Mouse (Mus musculus) midbrain, embryonic 11.5 days (tissue): ENCODE data around the gene Sp6. TPM values are rescaled to one million over a fixed set of nuclear protein-coding genes. Genes with fewer than 3 reads are reported as not detected.

Experiments
- ATAC-seq: fragments of 200-750 bp; cut with Nextera tagmentation; 2 replicates; pipeline ENCODE4 v1.8.0; 2017; ENCODE audit warnings: moderate TSS enrichment, moderate library complexity; ENCODE audit not compliant: low FRiP score
- DNase-seq: peaks from one replicate; pipeline ENCODE4 v3.0.0; 2015; ENCODE audit warnings: low spot score; ENCODE audit errors: missing footprints
- H3K27ac ChIP-seq: fragments of 300-500 bp; sonication (generic); 2 replicates; pipeline ENCODE4 v1.5.1; 2014; ENCODE audit warnings: low read depth, low read length
- H3K27me3 ChIP-seq: fragments of 300-500 bp; sonication (generic); 2 replicates; pipeline ENCODE4 v1.6.1; 2014; ENCODE audit warnings: mild to moderate bottlenecking, low read length, moderate library complexity, mixed read lengths; ENCODE audit not compliant: control insufficient read depth, insufficient read depth
- H3K36me3 ChIP-seq: fragments of 300-500 bp; sonication (generic); 2 replicates; pipeline ENCODE4 v1.6.1; 2014; ENCODE audit warnings: mild to moderate bottlenecking, low read length, moderate library complexity, mixed read lengths; ENCODE audit not compliant: control insufficient read depth, insufficient read depth
- H3K4me1 ChIP-seq: fragments of 300-500 bp; sonication (generic); 2 replicates; pipeline ENCODE4 v1.6.1; 2014; ENCODE audit warnings: low read length; ENCODE audit not compliant: control insufficient read depth, insufficient read depth
- H3K4me2 ChIP-seq: fragments of 300-500 bp; sonication (generic); 2 replicates; pipeline ENCODE4 v1.6.1; 2014; ENCODE audit warnings: mild to moderate bottlenecking, moderate library complexity
- H3K4me3 ChIP-seq: fragments of 300-500 bp; sonication (generic); 2 replicates; pipeline ENCODE4 v1.5.1; 2014; ENCODE audit warnings: low read depth, low read length
- H3K9ac ChIP-seq: fragments of 300-500 bp; sonication (generic); 2 replicates; pipeline ENCODE4 v1.6.1; 2014; ENCODE audit warnings: low read length
- H3K9me3 ChIP-seq: fragments of 300-500 bp; sonication (generic); 2 replicates; pipeline ENCODE4 v1.6.1; 2016; ENCODE audit warnings: low read length; ENCODE audit not compliant: control insufficient read depth
- WGBS: fragments of 180-500 bp; shearing (Covaris S2); extraction: QIAGEN DNeasy Blood & Tissue Kit; methylation state at CpG from one replicate; pipeline ENCODE4 v1.1.7; 2014; 5-methylcytosine and 5-hydroxymethylcytosine counted together
- polyA plus RNA-seq: library from polyadenylated mRNA; unstranded; fragments of >200 nt; fragmentation: Nextera tagmentation; extraction: Ambion mirVana; gene quantifications from 2 replicates; pipeline ENCODE4 v1.2.1, GENCODE M21; 2014

Gene Sp6
- polyA plus RNA-seq, 1 experiment from 2014 or later, result not detected

DNA sequence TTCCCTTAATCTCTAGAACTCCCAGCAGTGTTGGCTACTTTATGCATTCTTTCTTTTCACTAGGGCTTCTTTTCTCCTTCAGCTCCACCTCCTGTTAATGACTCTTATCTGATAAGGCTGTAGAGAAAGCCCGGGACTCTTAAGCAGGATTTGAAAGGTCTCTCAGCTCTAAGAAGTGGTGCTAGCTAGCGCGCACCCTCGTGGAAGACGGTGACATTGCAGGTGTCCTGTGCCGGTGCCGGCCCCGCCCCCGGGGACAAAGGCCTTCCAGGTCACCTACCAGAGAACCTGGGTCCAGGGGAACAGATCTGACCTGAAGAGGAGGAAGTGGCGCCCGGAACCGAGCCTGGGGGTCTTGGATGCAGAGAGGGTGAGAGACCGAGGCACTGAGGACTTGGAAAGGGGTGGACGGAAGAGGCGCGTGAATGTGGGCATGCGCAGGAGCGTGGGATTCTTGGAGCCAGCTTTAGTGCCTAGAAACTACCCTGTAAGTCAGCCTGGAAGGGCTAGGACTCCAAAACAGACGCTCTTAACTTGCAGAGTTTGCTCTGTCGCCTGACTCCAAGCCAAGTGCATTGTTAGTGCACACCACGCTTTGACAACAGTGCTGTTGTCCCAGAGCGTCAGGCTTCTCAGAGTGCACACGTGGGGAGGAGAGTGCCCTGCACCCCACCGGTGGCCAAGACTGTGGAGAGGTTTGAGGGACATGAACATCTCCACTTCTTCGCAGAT lies 16.7 kb downstream of the Sp6 start, which contains the start of gene Scrn2:
Gene Scrn2 (plus strand): TSS at position 253 of the 732 bp plus-strand sequence.
- Histone ChIP-seq H3K27me3 (peaks cover 2% of the 10 kb centered on the region), H3K4me2 (peak within 1 kb of the TSS; percentile 68), H3K4me1 (peaks cover 19% of the 10 kb centered on the region), H3K4me3 (peak within 1 kb of the TSS; percentile 61), H3K9ac (peak within 1 kb of the TSS; percentile 86), H3K9me3 (no peaks in the 10 kb centered on the region), H3K36me3 (no peaks in the 10 kb centered on the region), H3K27ac (peak within 1 kb of the TSS; percentile 40; the same call in 1 of the 2 replicates)
- ATAC-seq, result peak; percentile 69; the same call in 1 of the 2 replicates
- DNase-seq, result peak; percentile 99
- WGBS, result 2% methylated on average over 25 of the region's 25 CpGs

GRCm38 (mm10) chr11:97030426-97030825 lies 17.2 kb downstream of the Sp6 start:
- H3K4me1 ChIP-seq, result peaks cover 13% of the 10 kb centered on the region
- no peaks in the 10 kb centered on the region for H3K27me3 ChIP-seq
- H3K27ac ChIP-seq, result no peak overlapping the region
- peak overlapping the region; percentile 86 for H3K9ac ChIP-seq
- H3K4me3 ChIP-seq, result peak overlapping the region; percentile 61
- no peaks in the 10 kb centered on the region for H3K9me3 ChIP-seq
- WGBS, result 21% methylated on average over 15 of the region's 15 CpGs
- DNase-seq (no peak), ATAC-seq (no peak)
- peak overlapping the region; percentile 68 for H3K4me2 ChIP-seq
- no peaks in the 10 kb centered on the region for H3K36me3 ChIP-seq

DNA sequence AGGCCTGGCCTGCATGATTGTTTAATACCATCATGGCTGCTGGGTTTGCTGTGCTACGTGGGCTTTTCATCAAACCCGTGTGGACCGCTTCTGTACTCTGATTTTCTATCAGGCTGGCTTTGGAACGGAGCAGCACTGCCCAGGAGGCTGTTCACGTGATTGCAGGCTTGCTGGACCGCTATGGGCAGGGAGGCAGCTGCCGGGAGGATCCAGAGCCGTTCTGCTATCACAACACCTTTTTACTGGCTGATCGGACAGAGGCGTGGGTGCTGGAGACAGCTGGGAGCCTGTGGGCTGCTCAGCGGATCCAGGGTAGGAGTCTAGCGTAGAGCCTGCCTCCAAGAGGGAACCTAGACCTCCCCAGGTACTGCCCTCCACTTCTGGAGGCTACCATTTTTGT lies 18.8 kb downstream of the Sp6 start:
- 90% methylated on average over 12 of the region's 12 CpGs for WGBS
- peaks cover 8% of the 10 kb centered on the region for H3K4me1 ChIP-seq

GRCm38 (mm10) chr11:97032499-97032898 lies 19.3 kb downstream of the Sp6 start:
- 90% methylated on average over 4 of the region's 4 CpGs for WGBS
- H3K27me3 ChIP-seq, result no peaks in the 10 kb centered on the region
- no peak overlapping the region for H3K9ac ChIP-seq
- peaks cover 8% of the 10 kb centered on the region for H3K4me1 ChIP-seq
- H3K27ac ChIP-seq, result no peak overlapping the region
- H3K4me2 ChIP-seq, result no peak overlapping the region
- H3K9me3 ChIP-seq, result no peaks in the 10 kb centered on the region
- H3K4me3 ChIP-seq, result no peak overlapping the region
- no peak for ATAC-seq
- H3K36me3 ChIP-seq, result no peaks in the 10 kb centered on the region
- DNase-seq, result no peak

More for the DNA sequence above, 18.8 kb downstream of the Sp6 start:
- H3K27me3 ChIP-seq, result no peaks in the 10 kb centered on the region
- H3K36me3 ChIP-seq, result no peaks in the 10 kb centered on the region
- no peak overlapping the region for H3K9ac ChIP-seq
- no peak overlapping the region for H3K4me2 ChIP-seq
- no peaks in the 10 kb centered on the region for H3K9me3 ChIP-seq
- no peak overlapping the region for H3K4me3 ChIP-seq
- DNase-seq, result no peak
- no peak for ATAC-seq
- H3K27ac ChIP-seq, result no peak overlapping the region

- no peak for ATAC-seq
Measured at GRCm38 (mm10) chr11:97033781-97034180, 20.6 kb downstream of the Sp6 start.

GRCm38 (mm10) chr11:97036141-97036540 lies 22.9 kb downstream of the Sp6 start:
- no peak overlapping the region for H3K4me2 ChIP-seq
- no peaks in the 10 kb centered on the region for H3K27me3 ChIP-seq
- H3K27ac ChIP-seq, result no peak overlapping the region
- ATAC-seq (no peak), DNase-seq (no peak)
- WGBS, result 79% methylated on average over 5 of the region's 5 CpGs
- H3K4me1 ChIP-seq, result peaks cover 5% of the 10 kb centered on the region; the same call in 1 of the 2 replicates
- no peak overlapping the region for H3K9ac ChIP-seq
- H3K4me3 ChIP-seq, result no peak overlapping the region
- H3K9me3 ChIP-seq, result no peaks in the 10 kb centered on the region
- H3K36me3 ChIP-seq, result no peaks in the 10 kb centered on the region

More at GRCm38 (mm10) chr11:97033781-97034180, 20.6 kb downstream of the Sp6 start:
- Histone ChIP-seq H3K4me2 (no peak overlapping the region), H3K4me3 (no peak overlapping the region), H3K27ac (no peak overlapping the region; the same call in 1 of the 2 replicates), H3K9ac (no peak overlapping the region), H3K36me3 (no peaks in the 10 kb centered on the region), H3K9me3 (no peaks in the 10 kb centered on the region), H3K4me1 (peaks cover 8% of the 10 kb centered on the region), H3K27me3 (no peaks in the 10 kb centered on the region)
- DNase-seq, result no peak
- 83% methylated on average over 4 of the region's 4 CpGs for WGBS

DNA sequence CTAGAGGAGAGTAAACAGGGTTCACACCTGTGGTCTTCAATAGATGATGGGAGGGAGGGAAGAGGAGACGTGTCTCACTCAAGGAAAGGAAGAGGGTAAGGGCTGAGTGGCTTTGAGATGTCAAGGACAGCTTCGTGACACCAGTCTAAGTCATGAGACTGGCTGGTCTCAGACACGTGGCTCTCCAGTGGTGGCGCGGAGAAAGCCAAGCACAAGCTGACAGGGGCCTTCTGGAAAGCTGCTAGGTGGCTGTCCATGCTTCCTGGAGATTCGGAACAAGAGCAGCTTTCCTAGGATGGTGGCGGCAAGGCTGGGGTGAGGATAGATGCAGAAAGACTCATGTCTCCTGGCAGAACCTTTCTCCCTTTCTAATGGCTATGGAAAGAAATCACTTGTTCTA lies 25.7 kb downstream of the Sp6 start:
- H3K4me2 ChIP-seq, result no peak overlapping the region
- ATAC-seq, result no peak
- H3K27me3 ChIP-seq, result no peaks in the 10 kb centered on the region
- peaks cover 10% of the 10 kb centered on the region; the same call in 1 of the 2 replicates for H3K4me1 ChIP-seq
- no peak overlapping the region for H3K4me3 ChIP-seq
- peak; percentile 59 for DNase-seq
- no peaks in the 10 kb centered on the region for H3K36me3 ChIP-seq
- no peak overlapping the region for H3K9ac ChIP-seq
- H3K9me3 ChIP-seq, result no peaks in the 10 kb centered on the region
- WGBS, result 73% methylated on average over 7 of the region's 7 CpGs
- H3K27ac ChIP-seq, result no peak overlapping the region

DNA sequence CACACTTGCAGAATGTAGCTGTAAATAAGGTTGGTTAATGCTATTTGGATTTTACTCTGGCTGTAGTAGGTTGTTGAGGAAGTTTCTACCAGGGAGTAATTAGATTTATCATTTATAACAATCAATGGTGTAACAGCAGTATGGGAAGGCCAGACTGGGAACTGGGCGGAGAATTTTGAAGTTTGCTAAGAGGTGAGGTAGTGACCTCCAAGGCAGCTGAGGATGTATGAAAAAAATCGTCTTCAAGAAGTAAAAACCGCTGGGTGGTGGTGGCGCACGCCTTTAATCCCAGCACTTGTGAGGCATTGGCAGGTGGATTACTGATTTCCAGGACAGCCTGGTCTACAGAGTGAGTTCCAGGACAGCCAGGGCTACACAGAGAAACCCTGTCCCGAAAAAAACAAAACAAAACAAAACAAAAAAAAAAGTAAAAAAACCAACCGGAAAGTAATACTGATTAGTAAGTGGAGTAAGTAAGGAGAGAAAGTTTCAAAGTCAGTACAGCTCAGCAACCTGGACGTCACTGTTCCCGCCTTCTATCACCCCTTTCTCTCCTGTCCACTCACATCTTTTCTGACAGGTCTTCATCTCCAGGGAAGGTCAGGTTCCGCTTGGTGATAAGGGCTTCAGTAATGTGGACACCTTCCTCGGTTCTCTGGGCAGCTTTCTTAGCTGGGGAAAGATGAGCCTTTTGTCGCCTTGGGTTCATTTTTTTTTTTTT lies 27.3 kb downstream of the Sp6 start:
- no peak overlapping the region for H3K27ac ChIP-seq
- H3K36me3 ChIP-seq, result 0 out of 2 replicates have a peak, but pooled peaks cover 2% of the 10 kb centered on the region
- DNase-seq, result peak; percentile 69
- peaks cover 10% of the 10 kb centered on the region; the same call in 1 of the 2 replicates for H3K4me1 ChIP-seq
- no peaks in the 10 kb centered on the region for H3K9me3 ChIP-seq
- H3K9ac ChIP-seq, result no peak overlapping the region
- H3K4me2 ChIP-seq, result peak overlapping the region; percentile 65
- no peaks in the 10 kb centered on the region for H3K27me3 ChIP-seq
- 55% methylated on average over 12 of the region's 12 CpGs for WGBS
- no peak for ATAC-seq
- H3K4me3 ChIP-seq, result peak overlapping the region; percentile 82
